Mouse (Mus musculus) lung, postnatal 0 days (tissue): ENCODE measurements at regions not wholly inside any gene's neighbourhood (a gene's known extent, or its start where the extent isn't known, plus 50 kb on each side); places are given as distances from the start of the nearest gene placed in this dataset.

ENCODE experiments used
- CTCF ChIP-seq: IDR thresholded peaks from 2 replicates; pipeline ENCODE4 v1.5.1; 2016; ENCODE audit warnings: antibody characterized with exemption, mild to moderate bottlenecking
- EP300 ChIP-seq: IDR thresholded peaks from 2 replicates; pipeline ENCODE4 v1.6.1; 2016; ENCODE audit warnings: antibody characterized with exemption, mild to moderate bottlenecking, control low read depth

GRCm38 (mm10) chr6:101670770-101671169, 293.1 kb upstream of the Pdzrn3 start:
- TF ChIP-seq CTCF (no peak), EP300 (no peak)
